Mouse (Mus musculus) CH12.LX (cell line): ENCODE results near the gene Fxyd2. TPM values are rescaled to one million over a fixed set of nuclear protein-coding genes. Genes with fewer than 3 reads are reported as not detected.

Source experiments
- DNase-seq: peaks from one replicate; pipeline ENCODE4 v3.0.0-alpha.2; 2013; ENCODE audit errors: extremely low read depth
- H3K27ac ChIP-seq: 2 replicates; pipeline ENCODE4 v1.5.1; 2012; ENCODE audit warnings: low read depth, mild to moderate bottlenecking, control low read depth, moderate library complexity; ENCODE audit not compliant: insufficient read depth
- H3K27me3 ChIP-seq: replicated peaks from 2 replicates; pipeline ENCODE3; 2012; ENCODE audit warnings: inconsistent platforms
- H3K36me3 ChIP-seq, 2 experiments: replicated peaks in 1 of 2; 2 replicates each; pipeline versions ENCODE3 to v1.6.1; 2012; ENCODE audit warnings: inconsistent platforms in 1 of 2, low read length in 1 of 2, mild to moderate bottlenecking in 1 of 2, mixed read lengths in 1 of 2, moderate library complexity in 1 of 2; ENCODE audit not compliant: control insufficient read depth in 1 of 2, insufficient read depth in 1 of 2
- H3K4me1 ChIP-seq, 2 experiments: 2 replicates each; pipeline ENCODE4 v1.6.1; 2012; ENCODE audit warnings: inconsistent platforms in 1 of 2, moderate library complexity in 1 of 2; ENCODE audit not compliant: insufficient read depth in 2 of 2, control insufficient read depth in 1 of 2
- H3K4me2 ChIP-seq: 2 replicates; pipeline ENCODE4 v1.6.1; 2012; ENCODE audit warnings: low read depth, mild to moderate bottlenecking, control low read depth; ENCODE audit not compliant: poor library complexity, insufficient read depth, severe bottlenecking
- H3K4me3 ChIP-seq, 3 experiments: fragments of 150-350 bp in 1 of 3; sonication (generic) in 1 of 3; replicated peaks in 1 of 3; 2 replicates each; pipeline versions ENCODE3 to v1.5.1; 2011 to 2012; ENCODE audit warnings: low read depth in 2 of 3, low read length in 2 of 3, mild to moderate bottlenecking in 2 of 3, moderate library complexity in 2 of 3, control low read depth in 1 of 3, improper control_type of control experiment in 1 of 3, inconsistent platforms in 1 of 3, mixed read lengths in 1 of 3; ENCODE audit not compliant: poor library complexity in 1 of 3
- H3K79me2 ChIP-seq: replicated peaks from 2 replicates; pipeline ENCODE4 v1.6.1; 2012; ENCODE audit warnings: mild to moderate bottlenecking, moderate library complexity; ENCODE audit not compliant: control insufficient read depth, poor library complexity, insufficient read depth, severe bottlenecking; ENCODE audit errors: extremely low read depth
- H3K9ac ChIP-seq: 2 replicates; pipeline ENCODE4 v1.6.1; 2012; ENCODE audit warnings: low read depth, mild to moderate bottlenecking, control low read depth, moderate library complexity; ENCODE audit not compliant: insufficient read depth
- H3K9me3 ChIP-seq: replicated peaks from 2 replicates; pipeline ENCODE3; 2012; ENCODE audit warnings: low read length, inconsistent platforms, mixed read lengths
- CHD1 ChIP-seq: IDR thresholded peaks from 2 replicates; pipeline ENCODE4 v1.6.1; 2012; ENCODE audit warnings: low read depth, low read length, improper control_type of control experiment, inconsistent platforms
- E2F4 ChIP-seq: IDR thresholded peaks from 2 replicates; pipeline ENCODE4 v1.6.1; 2011; ENCODE audit warnings: low read depth, low read length, improper control_type of control experiment; ENCODE audit not compliant: insufficient replicate concordance
- ELF1 ChIP-seq: IDR thresholded peaks from 2 replicates; pipeline ENCODE4 v1.6.1; 2014; ENCODE audit warnings: low read depth, mild to moderate bottlenecking, inconsistent platforms, low read length, improper control_type of control experiment
- EP300 ChIP-seq: IDR thresholded peaks from 2 replicates; pipeline ENCODE4 v1.6.1; 2011; ENCODE audit warnings: low read length, improper control_type of control experiment
- GABPA ChIP-seq: IDR thresholded peaks from 2 replicates; pipeline ENCODE4 v1.6.1; 2012; ENCODE audit warnings: low read depth, low read length, improper control_type of control experiment, inconsistent platforms; ENCODE audit not compliant: insufficient replicate concordance
- HCFC1 ChIP-seq: IDR thresholded peaks from 2 replicates; pipeline ENCODE4 v1.6.1; 2012; ENCODE audit warnings: low read depth, mild to moderate bottlenecking, inconsistent platforms, low read length, improper control_type of control experiment
- IRF4 ChIP-seq: IDR thresholded peaks from 2 replicates; pipeline ENCODE4 v1.6.1; 2014; ENCODE audit warnings: low read depth, mild to moderate bottlenecking, inconsistent platforms, low read length, improper control_type of control experiment
- JUN ChIP-seq: IDR thresholded peaks from 2 replicates; pipeline ENCODE4 v1.6.1; 2011; ENCODE audit warnings: low read depth, mild to moderate bottlenecking, low read length, improper control_type of control experiment, moderate library complexity; ENCODE audit not compliant: insufficient read depth
- KAT2A ChIP-seq: IDR thresholded peaks from 2 replicates; pipeline ENCODE4 v1.6.1; 2012; ENCODE audit warnings: low read length, improper control_type of control experiment, inconsistent platforms; ENCODE audit not compliant: insufficient replicate concordance
- MAX ChIP-seq: IDR thresholded peaks from 2 replicates; pipeline ENCODE4 v1.6.1; 2011; ENCODE audit warnings: low read length, improper control_type of control experiment
- MXI1 ChIP-seq: IDR thresholded peaks from 2 replicates; pipeline ENCODE4 v1.6.1; 2011; ENCODE audit warnings: mild to moderate bottlenecking, low read depth, low read length, improper control_type of control experiment
- NRF1 ChIP-seq: IDR thresholded peaks from 2 replicates; pipeline ENCODE4 v1.6.1; 2014; ENCODE audit warnings: low read depth, mild to moderate bottlenecking, inconsistent platforms, low read length, improper control_type of control experiment, moderate library complexity
- PAX5 ChIP-seq: IDR thresholded peaks from 2 replicates; pipeline ENCODE4 v1.6.1; 2012; ENCODE audit warnings: low read length, inconsistent platforms, mixed read lengths
- POLR2A ChIP-seq: IDR thresholded peaks from 2 replicates; pipeline ENCODE4 v1.6.1; 2011; ENCODE audit warnings: low read depth, mild to moderate bottlenecking, improper control_type of control experiment, low read length
- RAD21 ChIP-seq: IDR thresholded peaks from 2 replicates; pipeline ENCODE4 v1.6.1; 2011; ENCODE audit warnings: low read depth, mild to moderate bottlenecking, low read length, improper control_type of control experiment, moderate library complexity
- RCOR1 ChIP-seq: conservative IDR thresholded peaks from 2 replicates; pipeline ENCODE4 v1.6.1; 2012; ENCODE audit warnings: low read depth, mild to moderate bottlenecking, inconsistent platforms, low read length, improper control_type of control experiment
- SIN3A ChIP-seq: IDR thresholded peaks from 2 replicates; pipeline ENCODE4 v1.6.1; 2012; ENCODE audit warnings: low read length, improper control_type of control experiment, inconsistent platforms
- TBP ChIP-seq: conservative IDR thresholded peaks from 2 replicates; pipeline ENCODE4 v1.6.1; 2011; ENCODE audit warnings: low read depth, low read length, improper control_type of control experiment
- TCF12 ChIP-seq: IDR thresholded peaks from 2 replicates; pipeline ENCODE4 v1.6.1; 2014; ENCODE audit warnings: low read depth, mild to moderate bottlenecking, inconsistent platforms, low read length, improper control_type of control experiment
- USF1 ChIP-seq: IDR thresholded peaks from 2 replicates; pipeline ENCODE4 v1.6.1; 2014; ENCODE audit warnings: low read depth, mild to moderate bottlenecking, inconsistent platforms, low read length, improper control_type of control experiment
- ZC3H11A ChIP-seq: IDR thresholded peaks from 2 replicates; pipeline ENCODE4 v1.6.1; 2012; ENCODE audit warnings: low read depth, mild to moderate bottlenecking, inconsistent platforms, low read length, improper control_type of control experiment
- ZKSCAN1 ChIP-seq: IDR thresholded peaks from 2 replicates; pipeline ENCODE4 v1.6.1; 2012; ENCODE audit warnings: low read depth, inconsistent platforms, low read length, improper control_type of control experiment, borderline replicate concordance
- ZMIZ1 ChIP-seq: IDR thresholded peaks from 2 replicates; pipeline ENCODE4 v1.6.1; 2012; ENCODE audit warnings: low read depth, mild to moderate bottlenecking, inconsistent platforms, low read length, improper control_type of control experiment
- ZNF384 ChIP-seq: IDR thresholded peaks from 2 replicates; pipeline ENCODE4 v1.6.1; 2012; ENCODE audit warnings: low read depth, low read length, improper control_type of control experiment, inconsistent platforms
- dilution Hi-C: fragments of 300-500 bp; cut with MboI; formaldehyde crosslinking; loops from 2 replicates; pipeline ENCODE4 v1.14.3; 2020; ENCODE audit warnings: low sequenced_read_pairs; ENCODE audit not compliant: extremely low pct_unique_long_range_greater_than_20kb, extremely low pct_ligation_motif_present
- in situ Hi-C: fragments of 300-500 bp; cut with MboI; formaldehyde crosslinking; loops from 3 replicates; pipeline ENCODE4 v1.14.3; 2019; ENCODE audit warnings: low sequenced_read_pairs, low pct_ligation_motif_present, low pct_unique_long_range_greater_than_20kb, mixed read lengths
- polyA plus RNA-seq: library from polyadenylated mRNA; unstranded; fragments of >175 nt; gene quantifications from 2 replicates; pipeline ENCODE4 v1.2.1, GENCODE M21; 2012; ENCODE audit warnings: low read depth; ENCODE audit not compliant: insufficient read length
- total RNA-seq, 2 experiments: library from RNA; depleted of rRNA; stranded (reverse); fragments of 300-350 nt in 1 of 2; fragments of >200 nt in 1 of 2; gene quantifications; 2 replicates each; pipeline ENCODE4 v1.2.3; 2012 to 2014

Gene Fxyd2
- total and polyA plus RNA-seq, 3 experiments = not detected

DNA sequence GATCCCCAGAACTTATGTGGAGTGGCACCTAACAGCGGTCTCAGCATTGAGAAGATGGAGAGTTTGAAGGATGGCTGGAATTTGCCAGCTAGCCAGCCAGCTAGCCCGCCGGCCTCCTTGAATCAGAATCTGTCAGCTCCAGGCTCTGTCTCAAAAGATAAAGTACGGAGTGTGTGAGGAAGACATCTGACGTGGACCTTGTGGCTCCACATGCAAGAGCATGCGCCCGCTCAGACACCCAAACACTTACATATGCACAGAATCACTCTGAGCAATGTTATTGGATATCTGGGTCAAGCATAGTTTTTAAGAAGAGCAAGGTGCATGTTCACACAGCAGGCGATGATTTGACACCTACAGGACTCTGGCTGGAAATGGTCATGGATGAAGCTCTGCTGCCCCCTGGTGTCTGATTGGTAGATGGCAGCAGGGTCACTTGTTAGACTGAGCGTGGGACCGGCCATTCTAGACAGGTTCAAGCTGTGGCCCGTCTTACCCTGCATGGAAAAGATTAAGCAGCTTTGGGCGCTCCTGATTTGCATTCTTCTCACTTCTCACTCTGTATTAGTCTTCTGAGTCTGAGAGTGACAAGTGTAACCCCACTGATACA is 11.0 kb upstream of the Fxyd2 start (continued):
- 0 out of 2 replicates have a peak, but pooled peaks have one; percentile 38 for TF ChIP-seq NRF1
- peak; percentile 98 for TF ChIP-seq ZC3H11A
- no peak for TF ChIP-seq E2F4
- peak; percentile 46 for TF ChIP-seq EP300
- no peak for TF ChIP-seq POLR2A
- TF ChIP-seq JUN = peak; percentile 6; the same call in 1 of the 2 replicates
- TF ChIP-seq PAX5 = no peak
- TF ChIP-seq ZNF384 = no peak
- no peak for TF ChIP-seq CHD1
- TF ChIP-seq TCF12 = peak; percentile 42
- TF ChIP-seq ELF1 = no peak
- no peak for TF ChIP-seq ZMIZ1
- no peak for TF ChIP-seq SIN3A
- no peak for TF ChIP-seq GABPA
- TF ChIP-seq, all 38 proteins: peak for 13

DNA sequence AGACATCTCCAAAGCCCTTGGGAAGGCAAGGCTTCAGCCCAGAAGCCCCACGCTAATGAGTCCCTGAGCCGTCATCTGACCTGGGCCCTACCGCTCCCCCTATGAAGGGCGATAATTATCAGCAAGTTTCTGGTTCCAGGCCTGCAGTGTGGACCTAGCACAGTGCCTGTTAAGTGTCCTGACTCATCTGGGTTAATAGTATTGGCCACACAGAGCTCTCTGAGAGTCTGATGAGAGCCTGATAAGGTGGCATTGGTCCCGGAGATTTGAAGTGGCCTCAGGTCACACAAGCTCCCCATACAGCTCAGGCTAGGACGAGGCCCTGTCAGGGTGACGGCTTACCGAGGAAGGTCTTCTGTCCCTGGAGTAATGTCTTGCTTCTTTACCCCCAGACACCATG is 9.9 kb upstream of the Fxyd2 start:
- no peak overlapping the region for H3K9ac ChIP-seq
- no peak overlapping the region for H3K27ac ChIP-seq
- no peak overlapping the region for H3K4me2 ChIP-seq
- peaks cover 0 to 6% of the 10 kb centered on the region in 2 experiments; a peak in 3 of 4 replicates for H3K4me1 ChIP-seq
- no peak overlapping the region for H3K4me3 ChIP-seq
- no peaks in the 10 kb centered on the region for H3K9me3 ChIP-seq
- H3K79me2 ChIP-seq = no peaks in the 10 kb centered on the region
- in situ Hi-C loops (loop anchor here (5.0 to 25.0 kb wide), 2 partner anchors 167 to 377 kb away; partner anchors contain the start of gene Cd3e), dilution Hi-C loops (no loop called here)
- TF ChIP-seq MAX = no peak
- no peak for TF ChIP-seq ELF1
- TF ChIP-seq MXI1 = no peak
- TF ChIP-seq KAT2A = no peak
- no peak for TF ChIP-seq NRF1
- no peak for TF ChIP-seq ZNF384
- no peak for TF ChIP-seq ZMIZ1
- TF ChIP-seq USF1 = no peak
- no peak for TF ChIP-seq HCFC1
- no peak for TF ChIP-seq PAX5
- TF ChIP-seq ZKSCAN1 = no peak
- no peak for TF ChIP-seq TBP
- TF ChIP-seq CHD1 = no peak
- TF ChIP-seq GABPA = no peak
- no peak for TF ChIP-seq RAD21
- no peak for TF ChIP-seq RCOR1
- TF ChIP-seq IRF4 = no peak
- no peak for TF ChIP-seq TCF12
- no peaks in the 10 kb centered on the region for H3K36me3 ChIP-seq
- DNase-seq = no peak
- H3K27me3 ChIP-seq = peaks cover 2% of the 10 kb centered on the region
